Mouse (Mus musculus) megakaryocyte, adult 5-6 weeks (primary cell): ENCODE measurements around the gene Sash1. TPM values are rescaled to one million over a fixed set of nuclear protein-coding genes. Genes with fewer than 3 reads are reported as not detected.

Experiments used
- ATAC-seq: 2 replicates; pipeline ENCODE4 v1.8.0; 2016; ENCODE audit warnings: mild to moderate bottlenecking, inconsistent platforms; ENCODE audit not compliant: poor library complexity, severe bottlenecking
- total RNA-seq, 2 experiments: library from RNA; stranded (forward) in 1 of 2; stranded (reverse) in 1 of 2; fragments of 153-499, 151-499 nt in 1 of 2; fragments of 221-1000, 200-1000 nt in 1 of 2; gene quantifications; 2 replicates each; pipeline versions ENCODE4 v1.2.3 to v1.2.4; 2015 to 2017

The Sash1 gene
- total RNA-seq (2015) (5.6 and 6.3 TPM in 2 replicates), total RNA-seq (2017) (4.1 and 5.3 TPM in 2 replicates)

- ATAC-seq = peak; percentile 73
These were observed at the start of gene Sash1 for GRCm38 (mm10) chr10:8885630-8886527. Gene Sash1 (minus strand): TSS chr10:8886070.

DNA sequence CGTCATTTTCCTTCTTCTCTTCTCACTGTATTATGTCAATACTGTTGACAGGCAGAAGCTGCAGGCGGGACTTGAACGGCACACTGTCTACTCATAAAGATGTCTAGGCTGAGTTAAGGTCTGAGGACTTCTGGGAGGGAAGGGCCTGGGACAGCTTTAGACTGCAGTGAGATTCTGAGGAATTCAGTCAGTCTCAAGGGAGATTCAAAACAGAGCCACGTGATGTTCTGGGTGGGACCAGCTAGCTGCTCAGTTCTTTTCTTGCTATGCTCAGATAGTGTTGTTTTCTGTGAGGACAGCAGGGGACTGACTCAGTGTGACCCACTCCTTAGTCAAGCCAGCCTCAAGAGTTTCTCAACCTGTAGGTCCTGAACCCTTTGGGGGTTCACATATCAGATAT, 49.7 kb upstream of the Sash1 start:
- no peak for ATAC-seq

- ATAC-seq = no peak
These were observed 47.8 kb upstream of the Sash1 start for GRCm38 (mm10) chr10:8933451-8934372.

GRCm38 (mm10) chr10:8931548-8932240, 45.8 kb upstream of the Sash1 start:
- no peak for ATAC-seq

DNA sequence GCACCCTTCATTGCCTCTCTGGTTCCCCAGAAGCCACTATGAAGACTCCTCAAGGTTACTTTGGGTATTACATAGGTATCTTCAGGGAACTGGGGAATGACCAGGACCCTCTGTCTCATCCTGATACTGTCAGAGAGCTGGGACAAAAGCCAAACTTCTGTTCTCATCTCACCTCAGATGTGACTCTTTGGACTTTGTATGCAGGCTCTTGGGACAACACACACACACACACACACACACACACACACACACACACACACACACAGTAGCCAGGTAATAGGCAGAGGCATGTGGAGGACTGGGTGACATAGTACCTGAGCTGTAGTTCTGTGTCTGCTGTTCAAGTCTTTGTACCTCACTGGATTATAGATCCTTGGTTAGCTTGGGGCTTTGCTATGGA, 44.8 kb upstream of the Sash1 start:
- no peak for ATAC-seq

- no peak for ATAC-seq
These were observed 43.1 kb upstream of the Sash1 start for GRCm38 (mm10) chr10:8928775-8929647.

GRCm38 (mm10) chr10:8928261-8928660, 42.4 kb upstream of the Sash1 start:
- no peak for ATAC-seq

GRCm38 (mm10) chr10:8926906-8927305, 41.0 kb upstream of the Sash1 start:
- no peak for ATAC-seq

DNA sequence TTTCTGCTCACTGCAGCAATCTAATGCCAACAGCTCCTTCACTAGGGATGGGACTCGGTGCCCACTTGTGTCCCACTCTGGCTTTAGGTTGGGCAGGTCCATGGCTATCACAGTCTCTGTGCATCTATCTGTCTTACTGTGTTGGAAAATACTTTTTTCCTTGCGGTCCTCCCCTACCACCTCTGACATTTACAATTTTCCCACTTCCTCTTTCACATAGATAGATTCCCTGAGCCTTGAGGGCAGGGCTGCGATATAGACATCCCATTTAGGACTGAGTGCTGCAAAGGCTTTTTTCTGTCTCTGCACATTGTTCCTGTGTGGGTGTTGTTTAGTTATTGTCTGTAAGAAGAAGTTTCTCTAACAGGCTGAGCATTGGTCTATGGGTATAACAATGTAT, 40.4 kb upstream of the Sash1 start:
- peak; percentile 89 for ATAC-seq

DNA sequence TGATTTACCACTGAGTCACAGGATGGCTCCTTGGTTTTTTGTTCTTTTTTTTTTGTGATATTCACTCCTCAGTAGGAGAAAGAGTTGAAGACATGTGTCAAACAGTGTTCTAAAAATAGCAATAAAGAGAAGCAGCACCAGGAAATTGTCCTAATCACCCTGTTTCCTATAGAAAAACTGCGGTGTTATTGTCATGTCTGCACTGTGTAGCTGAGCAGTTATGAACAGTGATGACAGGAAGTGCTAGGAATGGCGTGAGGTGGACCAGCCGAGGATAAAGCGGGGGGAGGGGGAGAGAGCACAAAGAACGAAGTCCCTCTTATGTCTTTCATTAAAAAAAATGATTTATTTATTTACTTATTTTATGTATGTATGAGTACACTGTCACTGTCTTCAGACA, 39.4 kb upstream of the Sash1 start:
- no peak; the same call in 1 of the 2 replicates for ATAC-seq

DNA sequence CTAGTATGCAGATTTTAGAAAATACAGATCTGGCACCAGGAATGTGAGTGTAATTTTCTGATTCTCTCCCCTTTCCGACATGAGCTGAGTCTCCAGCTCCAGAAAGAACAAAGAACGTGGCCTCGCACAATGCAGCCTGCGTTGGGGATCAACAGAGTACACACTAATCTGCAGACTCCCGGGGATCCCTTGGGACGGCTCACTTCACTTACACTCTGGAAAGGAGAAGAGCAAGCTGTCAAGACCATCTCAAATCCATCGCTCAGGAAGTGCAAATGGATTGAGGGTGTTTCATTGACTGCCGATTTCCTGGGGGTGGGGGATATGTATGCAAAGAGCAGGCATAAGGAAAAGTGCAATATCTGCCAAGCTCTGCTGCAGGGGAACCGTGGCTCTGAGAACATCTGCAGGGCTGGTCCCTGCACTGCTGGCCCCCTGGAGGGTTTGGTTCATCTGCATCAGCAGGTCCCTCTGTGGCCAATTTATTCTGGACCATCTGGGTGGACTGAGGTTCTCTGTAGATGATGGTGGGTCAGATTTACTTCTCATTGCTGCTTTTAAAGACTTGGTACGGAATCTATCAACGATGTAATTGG, 35.3 kb upstream of the Sash1 start:
- ATAC-seq = no peak

GRCm38 (mm10) chr10:8917798-8918197, 31.9 kb upstream of the Sash1 start:
- no peak for ATAC-seq

DNA sequence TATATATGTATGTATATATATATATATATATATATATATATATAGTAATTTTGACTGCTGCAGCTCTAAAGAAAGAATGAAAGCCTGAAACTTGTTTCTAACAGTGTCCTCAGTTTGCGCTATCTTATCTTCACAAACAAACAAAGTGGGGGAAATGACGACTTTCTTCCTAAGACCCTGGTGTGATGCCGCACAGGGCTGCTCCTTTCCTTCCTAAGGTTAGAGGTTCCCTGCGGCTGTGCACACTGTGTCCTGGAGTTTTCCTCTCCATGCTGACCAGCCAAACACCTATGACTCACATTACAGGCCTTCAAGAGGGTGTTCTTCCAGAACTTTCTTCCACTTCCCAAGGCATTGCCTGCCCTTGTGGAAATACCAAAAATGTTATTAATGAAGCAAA, 31.5 kb upstream of the Sash1 start:
- no peak for ATAC-seq

DNA sequence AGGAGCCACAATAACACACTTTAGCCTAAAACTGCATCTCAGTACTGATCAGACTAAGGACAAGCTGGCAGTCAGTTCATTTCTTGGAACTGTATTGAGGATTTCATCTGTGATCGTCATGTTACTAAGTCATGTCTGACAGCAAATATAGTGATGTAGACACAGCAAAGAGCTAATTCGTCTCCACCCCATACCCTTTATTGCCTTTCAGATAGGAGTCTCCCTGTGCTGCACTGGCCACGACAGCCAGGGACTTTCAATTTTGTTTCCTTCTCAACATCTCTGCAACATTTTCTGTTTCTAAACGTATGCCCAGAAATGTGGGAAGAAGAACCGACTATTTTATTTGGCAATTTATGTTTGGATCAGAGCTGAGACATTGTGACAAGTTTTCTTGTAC, 29.9 kb upstream of the Sash1 start:
- ATAC-seq = no peak

DNA sequence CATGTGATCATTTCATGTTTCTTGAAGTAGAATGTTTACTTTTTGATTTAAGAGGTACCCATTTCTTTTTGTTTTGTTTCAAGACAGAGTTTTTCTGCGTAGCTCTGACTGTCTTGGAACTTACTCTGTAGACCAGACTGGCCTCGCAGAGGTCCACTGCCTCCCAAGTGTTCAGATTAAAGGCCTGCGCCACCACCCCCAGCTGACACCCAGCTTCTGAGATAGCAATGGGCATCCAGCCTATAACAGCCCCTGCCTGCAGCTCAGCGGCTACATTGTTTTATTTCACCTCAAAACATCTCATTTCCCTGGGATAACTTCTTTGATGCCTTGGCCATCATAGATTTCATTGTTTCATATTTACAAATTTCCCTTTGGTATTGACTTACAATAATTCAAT, 28.0 kb upstream of the Sash1 start:
- ATAC-seq = no peak

- 0 out of 2 replicates have a peak, but pooled peaks have one; percentile 8 for ATAC-seq
These were observed 26.9 kb upstream of the Sash1 start for GRCm38 (mm10) chr10:8912706-8913275.

DNA sequence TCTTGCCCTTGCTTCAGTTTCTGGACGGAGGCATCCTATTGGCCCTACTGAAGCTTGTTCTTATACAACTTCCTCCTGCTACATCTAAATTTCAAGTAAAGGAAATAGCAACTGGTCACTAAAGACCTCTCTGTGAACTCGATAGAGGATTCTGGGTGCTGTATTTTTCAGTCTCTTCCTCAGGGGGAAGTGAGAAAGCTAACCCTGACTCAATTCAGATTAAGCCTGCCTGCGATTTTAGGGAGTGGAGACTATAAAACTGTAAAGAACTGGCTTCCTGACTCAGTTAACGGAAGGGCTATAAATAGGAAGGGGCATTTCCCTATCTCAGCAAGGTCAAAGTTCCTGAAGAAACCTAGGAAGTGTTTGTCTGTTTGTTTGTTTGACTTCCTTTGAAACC, 26.3 kb upstream of the Sash1 start:
- ATAC-seq = peak; percentile 92

DNA sequence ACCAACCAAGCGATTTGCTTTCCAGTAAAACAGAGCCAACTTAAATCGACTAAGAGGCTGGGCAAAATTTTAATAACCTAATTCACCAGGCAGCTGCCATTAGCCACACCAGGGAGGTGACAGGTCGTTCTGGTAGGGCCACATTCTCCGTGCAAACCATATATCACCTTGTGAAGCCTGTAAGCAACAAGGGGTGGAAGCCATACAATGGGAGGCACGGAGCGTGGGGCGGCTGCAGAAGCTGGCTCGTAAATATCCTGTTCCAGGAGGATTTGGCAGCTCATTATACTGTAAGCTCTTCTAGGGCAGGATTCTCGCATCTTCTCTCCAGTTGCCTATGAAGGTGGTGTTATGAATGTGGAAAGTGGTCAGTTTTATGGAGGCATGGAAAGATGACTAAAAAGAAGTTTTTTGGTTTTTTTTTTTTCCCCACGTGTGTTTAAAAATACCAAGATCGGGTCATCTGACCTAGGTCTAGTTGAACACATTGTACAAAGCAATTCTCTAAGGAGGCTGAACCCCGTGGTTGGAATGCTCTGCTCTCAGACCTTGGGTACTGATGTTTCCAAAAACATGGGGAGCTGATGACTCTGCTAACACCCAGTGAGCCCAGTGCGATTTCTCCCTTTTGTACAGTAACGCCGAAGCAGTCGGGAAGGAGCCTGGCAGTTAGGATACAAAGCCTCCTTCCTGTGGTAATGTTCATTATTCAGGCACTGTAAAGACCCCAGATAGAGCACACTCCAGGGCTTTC, 24.5 kb upstream of the Sash1 start:
- ATAC-seq = no peak

DNA sequence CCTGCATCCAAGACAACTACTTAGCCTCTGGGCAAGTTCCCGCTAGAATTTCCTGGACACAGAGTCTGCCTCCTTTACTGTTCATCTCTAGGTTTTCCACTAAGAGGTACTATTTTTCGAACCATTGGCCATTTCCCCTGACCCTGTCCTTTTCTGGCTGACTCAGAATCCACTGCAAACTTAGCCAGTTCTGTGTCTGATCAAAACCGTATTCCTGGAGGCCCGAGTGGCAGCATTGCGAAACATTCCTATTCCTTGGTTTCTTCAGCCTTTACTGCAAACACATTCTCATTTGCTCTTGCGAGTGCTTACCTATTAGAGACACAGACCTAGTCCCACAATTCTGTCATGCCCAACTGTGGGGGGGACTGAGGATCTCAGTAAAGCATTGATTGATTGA, 17.2 kb upstream of the Sash1 start:
- ATAC-seq = no peak
